Mouse (Mus musculus): ENCODE results near the gene Hist1h3i. TPM values are rescaled to one million over a fixed set of nuclear protein-coding genes. Genes with fewer than 3 reads are reported as not detected.
"Not testable (repeated sequence)": the region's sequence is repeated elsewhere in the genome, so short reads cannot be mapped to it uniquely, and the experiment has no call there.

Hist1h3i gene
- polyA plus RNA-seq, 1 experiment from 2014 or later: 110 TPM

- Histone ChIP-seq H3K27ac (peak within 1 kb of the TSS; percentile 90), H3K9me3 (replicated peaks) (no peaks in the 10 kb centered on the region), H3K36me3 (no peaks in the 10 kb centered on the region), H3K4me3 (peak within 1 kb of the TSS; percentile 41), H3K4me1 (peaks cover 23% of the 10 kb centered on the region), H3K9ac (peak within 1 kb of the TSS; percentile 74), H3K4me2 (replicated peaks) (peak within 1 kb of the TSS; percentile 88), H3K27me3 (no peaks in the 10 kb centered on the region)
- peak; percentile 33; the same call in 1 of the 2 replicates for ATAC-seq (ENCODE audit: low FRiP score)
- 1% methylated on average over 44 of the region's 44 CpGs for WGBS
Observed at GRCm38 (mm10) chr13:21779767-21780731, 3.1 kb downstream of the Hist1h3i start, which contains the start of gene Hist1h1b. Gene Hist1h1b, minus strand, starts transcription at chr13:21780625.

GRCm38 (mm10) chr13:21778814-21779766, 4.1 kb downstream of the Hist1h3i start:
- Histone ChIP-seq H3K9ac (peak overlapping the region; percentile 74), H3K9me3 (replicated peaks) (no peaks in the 10 kb centered on the region), H3K4me2 (replicated peaks) (peak overlapping the region; percentile 88), H3K27ac (peak overlapping the region; percentile 90), H3K4me3 (peak overlapping the region; percentile 41), H3K27me3 (no peaks in the 10 kb centered on the region), H3K36me3 (no peaks in the 10 kb centered on the region), H3K4me1 (peaks cover 19% of the 10 kb centered on the region)
- peak; percentile 90 for ATAC-seq (ENCODE audit: low FRiP score)
- 5% methylated on average over 33 of the region's 33 CpGs for WGBS

DNA sequence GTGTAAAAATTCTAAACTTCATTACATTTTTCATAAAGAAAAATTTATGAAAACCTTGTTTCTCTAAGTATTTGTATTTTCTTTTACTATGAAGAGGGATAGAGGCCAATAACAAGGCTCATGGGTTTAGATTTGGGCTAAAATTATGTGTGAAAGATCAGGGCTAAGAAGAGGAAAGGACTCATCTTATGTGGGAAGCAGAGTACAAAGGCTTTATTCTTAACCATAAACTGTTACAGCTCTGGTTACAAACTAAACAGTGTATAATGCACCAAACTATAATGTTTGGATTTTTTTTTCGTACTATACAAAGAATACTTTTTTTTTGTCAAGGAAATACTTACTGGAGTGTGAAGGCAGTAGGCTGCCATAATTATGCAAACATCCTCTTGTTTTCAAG, 27.5 kb downstream of the Hist1h3i start:
- peak overlapping the region; percentile 71 for H3K4me2 ChIP-seq (replicated peaks)
- no peak for ATAC-seq (ENCODE audit: low FRiP score)
- H3K9ac ChIP-seq: no peak overlapping the region
- H3K27ac ChIP-seq: no peak overlapping the region
- H3K4me3 ChIP-seq: no peak overlapping the region
- H3K27me3 ChIP-seq: no peaks in the 10 kb centered on the region
- peaks cover 17% of the 10 kb centered on the region for H3K4me1 ChIP-seq
- no peaks in the 10 kb centered on the region for H3K9me3 ChIP-seq (replicated peaks)
- H3K36me3 ChIP-seq: no peaks in the 10 kb centered on the region
- 58% methylated on average over 1 of the region's 1 CpGs for WGBS

GRCm38 (mm10) chr13:21754294-21755001, 28.7 kb downstream of the Hist1h3i start:
- Histone ChIP-seq H3K27ac (peak overlapping the region; percentile 93), H3K9ac (peak overlapping the region; percentile 68), H3K4me1 (peaks cover 19% of the 10 kb centered on the region), H3K4me3 (peak overlapping the region; percentile 44), H3K4me2 (replicated peaks) (peak overlapping the region; percentile 71)
- H3K36me3 ChIP-seq; H3K9me3 ChIP-seq (replicated peaks); H3K27me3 ChIP-seq: not testable (repeated sequence)
- under 1% methylated on average over 13 of the region's 26 CpGs for WGBS
- ATAC-seq (ENCODE audit: low FRiP score): peak; percentile 14

DNA sequence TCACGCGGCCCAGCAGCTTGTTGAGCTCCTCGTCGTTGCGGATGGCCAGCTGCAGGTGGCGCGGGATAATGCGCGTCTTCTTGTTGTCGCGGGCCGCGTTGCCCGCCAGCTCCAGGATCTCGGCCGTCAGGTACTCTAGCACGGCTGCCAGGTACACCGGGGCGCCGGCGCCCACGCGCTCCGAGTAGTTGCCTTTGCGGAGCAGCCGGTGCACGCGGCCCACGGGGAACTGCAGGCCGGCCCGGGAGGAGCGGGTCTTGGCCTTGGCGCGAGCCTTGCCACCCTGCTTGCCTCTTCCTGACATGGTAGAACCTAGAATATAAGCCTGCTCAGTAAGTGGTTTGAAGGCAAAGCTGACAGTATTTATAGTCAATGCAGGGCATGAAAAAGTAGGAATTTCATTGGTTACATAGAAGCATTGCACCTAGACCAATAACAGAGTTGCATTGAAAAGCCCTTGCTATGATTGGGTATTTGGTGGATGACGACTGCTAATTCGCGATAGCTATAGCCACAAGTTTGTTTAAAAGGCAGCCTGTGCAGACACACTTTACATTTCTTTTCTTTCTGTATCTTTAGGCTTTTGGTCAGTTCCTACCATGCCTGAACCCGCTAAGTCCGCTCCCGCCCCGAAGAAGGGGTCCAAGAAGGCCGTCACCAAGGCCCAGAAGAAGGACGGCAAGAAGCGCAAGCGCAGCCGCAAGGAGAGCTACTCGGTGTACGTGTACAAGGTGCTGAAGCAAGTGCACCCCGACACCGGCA, 29.5 kb downstream of the Hist1h3i start, which contains the start of the genes Hist1h2ak and Hist1h2bn:
Gene Hist1h2ak (minus strand): TSS at position 304 of the 762 bp plus-strand sequence.
Gene Hist1h2bn (plus strand): TSS at position 600 of the 762 bp plus-strand sequence.
- WGBS: under 1% methylated on average over 48 of the region's 50 CpGs

DNA sequence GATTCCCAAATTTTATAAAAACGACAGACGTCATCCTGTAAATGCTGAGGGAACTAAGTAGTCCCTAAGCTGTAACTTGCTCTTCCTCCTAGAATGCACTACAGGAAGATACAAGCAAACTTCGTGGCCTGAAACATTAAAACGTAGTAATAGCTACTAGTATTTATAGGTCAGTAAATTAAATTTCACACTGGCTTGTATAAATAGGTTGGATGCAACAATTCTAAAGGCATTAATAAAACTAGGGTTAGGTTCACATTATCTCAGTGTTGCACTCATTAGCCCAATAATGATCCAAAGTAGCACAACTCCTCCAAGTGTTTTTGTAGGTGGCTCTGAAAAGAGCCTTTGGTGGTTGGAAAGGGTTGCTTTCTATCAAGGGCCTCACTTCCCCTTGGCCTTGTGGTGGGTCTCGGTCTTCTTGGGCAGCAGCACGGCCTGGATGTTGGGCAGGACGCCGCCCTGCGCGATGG, 30.1 kb downstream of the Hist1h3i start:
- Histone ChIP-seq H3K36me3 (no peaks in the 10 kb centered on the region), H3K9ac (peak overlapping the region; percentile 61), H3K4me3 (peak overlapping the region; percentile 44), H3K27me3 (no peaks in the 10 kb centered on the region), H3K27ac (peak overlapping the region; percentile 93), H3K9me3 (replicated peaks) (no peaks in the 10 kb centered on the region), H3K4me1 (peaks cover 27% of the 10 kb centered on the region), H3K4me2 (replicated peaks) (peak overlapping the region; percentile 71)
- WGBS: 2% methylated on average over 10 of the region's 10 CpGs
- no peak for ATAC-seq (ENCODE audit: low FRiP score)

More for the DNA sequence above, 29.5 kb downstream of the Hist1h3i start, which contains the start of the genes Hist1h2ak and Hist1h2bn:
- not testable (repeated sequence) for H3K36me3 ChIP-seq; H3K9me3 ChIP-seq (replicated peaks); H3K27me3 ChIP-seq
- Histone ChIP-seq H3K4me1 (peaks cover 24% of the 10 kb centered on the region), H3K9ac (peak within 1 kb of the TSS; percentile 68), H3K4me3 (peak within 1 kb of the TSS; percentile 44), H3K27ac (peak within 1 kb of the TSS; percentile 93), H3K4me2 (replicated peaks) (peak within 1 kb of the TSS; percentile 71)
- peak; percentile 94 for ATAC-seq (ENCODE audit: low FRiP score)

- no peak overlapping the region for H3K4me3 ChIP-seq
- H3K4me2 ChIP-seq (replicated peaks): peak overlapping the region; percentile 71
- no peaks in the 10 kb centered on the region for H3K36me3 ChIP-seq
- peaks cover 30% of the 10 kb centered on the region for H3K4me1 ChIP-seq
- H3K9me3 ChIP-seq (replicated peaks): no peaks in the 10 kb centered on the region
- H3K27me3 ChIP-seq: no peaks in the 10 kb centered on the region
- no peak overlapping the region for H3K9ac ChIP-seq
- 44% methylated on average over 3 of the region's 3 CpGs for WGBS
- peak overlapping the region; percentile 40; the same call in 1 of the 2 replicates for H3K27ac ChIP-seq
- no peak for ATAC-seq (ENCODE audit: low FRiP score)
Observed at GRCm38 (mm10) chr13:21752356-21752755, 30.8 kb downstream of the Hist1h3i start.

- 76% methylated on average over 3 of the region's 3 CpGs for WGBS
- no peak for ATAC-seq (ENCODE audit: low FRiP score)
- no peak overlapping the region for H3K4me3 ChIP-seq
- H3K9ac ChIP-seq: no peak overlapping the region
- H3K36me3 ChIP-seq: no peaks in the 10 kb centered on the region
- peak overlapping the region; percentile 71; the same call in 1 of the 2 replicates for H3K4me2 ChIP-seq (replicated peaks)
- H3K27ac ChIP-seq: no peak overlapping the region
- no peaks in the 10 kb centered on the region for H3K27me3 ChIP-seq
- H3K9me3 ChIP-seq (replicated peaks): no peaks in the 10 kb centered on the region
- H3K4me1 ChIP-seq: peaks cover 34% of the 10 kb centered on the region
Observed at GRCm38 (mm10) chr13:21751827-21752226, 31.3 kb downstream of the Hist1h3i start.

DNA sequence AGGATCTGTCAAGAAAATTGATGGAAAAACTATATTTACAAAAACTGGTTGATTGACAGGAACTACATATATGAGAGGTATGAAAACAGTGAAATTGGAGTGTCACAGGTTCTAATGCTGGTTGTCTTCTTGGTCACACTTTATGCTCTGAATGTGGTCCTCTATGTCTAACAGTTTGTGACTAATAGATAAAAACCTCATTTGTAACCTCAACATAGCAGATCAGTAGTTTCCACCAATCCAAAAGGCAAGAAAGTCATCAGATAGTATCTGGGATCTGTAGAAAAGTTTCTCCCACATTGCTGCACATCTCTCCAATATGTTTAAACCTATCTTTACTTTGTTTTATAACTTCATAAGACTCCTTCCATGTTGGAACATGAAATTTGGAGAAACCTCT, 31.8 kb downstream of the Hist1h3i start:
- H3K27ac ChIP-seq: 0 out of 2 replicates have a peak overlapping the region, but pooled peaks have one; percentile 23
- H3K27me3 ChIP-seq: no peaks in the 10 kb centered on the region
- no peaks in the 10 kb centered on the region for H3K9me3 ChIP-seq (replicated peaks)
- H3K4me1 ChIP-seq: peaks cover 34% of the 10 kb centered on the region
- no peak overlapping the region for H3K9ac ChIP-seq
- ATAC-seq (ENCODE audit: low FRiP score): no peak
- H3K4me2 ChIP-seq (replicated peaks): no peak overlapping the region
- H3K36me3 ChIP-seq: no peaks in the 10 kb centered on the region
- H3K4me3 ChIP-seq: no peak overlapping the region

DNA sequence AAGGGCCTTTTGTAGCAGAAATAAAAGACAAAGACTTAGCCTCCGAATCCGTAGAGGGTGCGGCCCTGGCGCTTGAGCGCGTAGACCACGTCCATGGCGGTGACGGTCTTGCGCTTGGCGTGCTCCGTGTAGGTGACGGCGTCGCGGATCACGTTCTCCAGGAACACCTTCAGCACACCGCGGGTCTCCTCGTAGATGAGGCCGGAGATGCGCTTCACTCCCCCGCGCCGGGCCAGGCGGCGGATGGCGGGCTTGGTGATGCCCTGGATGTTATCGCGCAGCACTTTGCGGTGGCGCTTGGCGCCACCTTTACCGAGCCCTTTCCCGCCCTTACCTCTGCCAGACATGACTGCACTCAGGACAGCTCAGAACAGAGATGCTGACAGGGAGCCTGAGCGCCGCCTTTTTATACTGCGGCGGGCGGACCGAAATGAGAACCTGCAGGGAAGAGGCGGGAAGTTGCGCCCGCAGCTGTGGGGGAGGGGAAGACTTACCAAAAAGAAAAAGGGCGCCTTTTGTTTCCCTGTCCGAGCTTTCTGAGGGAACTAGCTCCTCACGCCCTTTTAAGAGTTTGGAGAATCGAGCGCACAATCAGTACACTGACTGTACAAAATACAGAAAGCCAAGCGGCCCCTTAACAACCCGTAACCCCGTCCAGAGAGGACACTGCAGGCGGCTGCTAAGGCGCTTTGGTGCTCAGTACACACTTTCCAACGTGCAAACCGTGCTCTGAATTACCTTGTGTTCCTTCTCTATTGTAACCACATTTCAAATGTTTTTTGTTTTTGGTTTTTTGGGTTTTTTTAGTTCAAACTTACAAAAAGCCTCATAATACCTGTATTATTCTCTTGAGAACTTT, 32.8 kb downstream of the Hist1h3i start, which contains the start of gene Hist1h4k:
Gene Hist1h4k (minus strand): TSS at position 347 of the 859 bp plus-strand sequence.
- peak; percentile 90 for ATAC-seq (ENCODE audit: low FRiP score)
- WGBS: under 1% methylated on average over 52 of the region's 56 CpGs
- peaks cover 34% of the 10 kb centered on the region for H3K4me1 ChIP-seq

More for the DNA sequence above, 32.8 kb downstream of the Hist1h3i start, which contains the start of gene Hist1h4k:
- H3K27ac ChIP-seq: peak within 1 kb of the TSS; percentile 93
- peak within 1 kb of the TSS; percentile 51 for H3K4me3 ChIP-seq
- H3K27me3 ChIP-seq; H3K9me3 ChIP-seq (replicated peaks); H3K36me3 ChIP-seq: not testable (repeated sequence)
- peak within 1 kb of the TSS; percentile 87 for H3K4me2 ChIP-seq (replicated peaks)
- peak within 1 kb of the TSS; percentile 67 for H3K9ac ChIP-seq
